Mouse (Mus musculus) kidney, adult 2 months (tissue): ENCODE data around the gene R3hdm4.

Experiments used
- CTCF ChIP-seq: fragments of 200-500 bp; conservative IDR thresholded peaks from 2 replicates; pipeline ENCODE4 v1.5.1; 2011; ENCODE audit warnings: low read depth, mild to moderate bottlenecking, control low read depth, low read length, moderate library complexity, mixed read lengths; ENCODE audit not compliant: insufficient read depth, insufficient read length
- POLR2A ChIP-seq: fragments of 200-500 bp; IDR thresholded peaks from one replicate; pipeline ENCODE4 v1.6.1; 2011; ENCODE audit warnings: low read depth, low read length, control low read depth

DNA sequence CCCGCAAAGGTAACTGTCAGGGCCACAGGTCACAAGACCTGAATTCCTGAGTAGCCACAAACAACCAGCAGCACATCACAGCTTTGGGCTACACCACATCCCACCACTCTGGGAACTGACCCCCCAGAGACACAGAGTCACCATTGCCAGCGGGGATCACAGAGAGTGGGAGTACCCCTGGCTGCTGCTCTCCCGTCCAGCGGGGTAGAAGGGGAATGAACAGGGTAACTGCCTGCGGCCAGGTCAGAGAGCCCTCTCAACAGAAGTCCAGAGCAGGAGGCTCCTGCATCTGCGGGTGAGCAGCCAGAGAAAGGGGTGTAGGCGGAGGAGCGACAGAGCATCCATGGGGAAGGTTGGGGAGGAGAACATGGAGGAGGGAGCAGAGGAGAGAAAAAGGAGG lies 4.9 kb downstream of the R3hdm4 start:
- TF ChIP-seq CTCF (no peak), POLR2A (no peak)
